Mouse (Mus musculus) kidney, postnatal 0 days (tissue): ENCODE data around the gene Itga9. TPM values are rescaled to one million over a fixed set of nuclear protein-coding genes. Genes with fewer than 3 reads are reported as not detected.

Source experiments
- ATAC-seq: fragments of 200-750 bp; cut with Nextera tagmentation; replicated peaks from 2 replicates; pipeline ENCODE4 v1.8.0; 2017; ENCODE audit warnings: low read depth, moderate number of reproducible peaks, moderate TSS enrichment, moderate library complexity; ENCODE audit not compliant: low FRiP score
- DNase-seq: peaks from one replicate; pipeline ENCODE4 v3.0.0-alpha.2; 2016; ENCODE audit warnings: low spot score
- H3K27ac ChIP-seq: fragments of 300-500 bp; sonication (generic); 2 replicates; pipeline ENCODE4 v1.5.1; 2014; ENCODE audit warnings: mild to moderate bottlenecking
- H3K27me3 ChIP-seq: fragments of 300-500 bp; sonication (generic); 2 replicates; pipeline ENCODE4 v1.6.1; 2014; ENCODE audit warnings: low read length, mixed read lengths; ENCODE audit not compliant: insufficient read depth
- H3K36me3 ChIP-seq: fragments of 300-500 bp; sonication (generic); 2 replicates; pipeline ENCODE4 v1.6.1; 2014; ENCODE audit warnings: low read length, mixed read lengths; ENCODE audit not compliant: insufficient read depth
- H3K4me1 ChIP-seq: fragments of 300-500 bp; sonication (generic); replicated peaks from 2 replicates; pipeline ENCODE4 v1.6.1; 2014; ENCODE audit warnings: antibody characterized with exemption, low read length, mixed read lengths; ENCODE audit not compliant: insufficient read depth
- H3K4me2 ChIP-seq: fragments of 300-500 bp; sonication (generic); 2 replicates; pipeline ENCODE4 v1.6.1; 2014; ENCODE audit warnings: mild to moderate bottlenecking, low read length, moderate library complexity, mixed read lengths
- H3K4me3 ChIP-seq: fragments of 300-500 bp; sonication (generic); replicated peaks from 2 replicates; pipeline ENCODE4 v1.5.1; 2014; ENCODE audit warnings: low read depth, low read length
- H3K9ac ChIP-seq: fragments of 300-500 bp; sonication (generic); 2 replicates; pipeline ENCODE4 v1.6.1; 2014; ENCODE audit warnings: low read depth, low read length
- H3K9me3 ChIP-seq: fragments of 300-500 bp; sonication (generic); replicated peaks from 2 replicates; pipeline ENCODE4 v1.6.1; 2016; ENCODE audit warnings: low read length, inconsistent platforms, mixed read lengths
- CTCF ChIP-seq: IDR thresholded peaks from 2 replicates; pipeline ENCODE4 v1.5.1; 2016; ENCODE audit warnings: antibody characterized with exemption, low read depth, mild to moderate bottlenecking, moderate library complexity
- WGBS: fragments of 180-500 bp; shearing (Covaris S2); extraction: QIAGEN DNeasy Blood & Tissue Kit; methylation state at CpG from one replicate; pipeline ENCODE4 v1.1.7; 2014; 5-methylcytosine and 5-hydroxymethylcytosine counted together
- polyA plus RNA-seq: library from polyadenylated mRNA; unstranded; fragments of >200 nt; fragmentation: Nextera tagmentation; extraction: Ambion mirVana; gene quantifications from 2 replicates; pipeline ENCODE4 v1.2.1, GENCODE M21; 2015

Gene Itga9
- polyA plus RNA-seq, 1 experiment from 2014 or later, result 23.2 TPM

GRCm38 (mm10) chr9:118662026-118662425 lies 55.5 kb downstream of the Itga9 start:
- Histone ChIP-seq H3K9me3 (no peaks in the 10 kb centered on the region), H3K4me1 (no peaks in the 10 kb centered on the region), H3K4me3 (no peak overlapping the region), H3K36me3 (peaks cover 31% of the 10 kb centered on the region), H3K4me2 (no peak overlapping the region), H3K27ac (no peak overlapping the region), H3K27me3 (no peaks in the 10 kb centered on the region), H3K9ac (no peak overlapping the region)
- 91% methylated on average over 8 of the region's 8 CpGs for WGBS
- no peak for ATAC-seq
- TF ChIP-seq CTCF, result no peak
- no peak for DNase-seq

- Histone ChIP-seq H3K4me3 (no peak overlapping the region), H3K27me3 (no peaks in the 10 kb centered on the region), H3K9me3 (no peaks in the 10 kb centered on the region), H3K4me1 (no peaks in the 10 kb centered on the region), H3K27ac (no peak overlapping the region), H3K36me3 (peaks cover 31% of the 10 kb centered on the region), H3K4me2 (no peak overlapping the region), H3K9ac (no peak overlapping the region)
- no peak for DNase-seq
- no peak for TF ChIP-seq CTCF
- WGBS, result 80% methylated on average over 10 of the region's 10 CpGs
- no peak for ATAC-seq
These were observed 56.0 kb downstream of the Itga9 start for GRCm38 (mm10) chr9:118662476-118662875.

GRCm38 (mm10) chr9:118663938-118664337 lies 57.4 kb downstream of the Itga9 start:
- no peak for DNase-seq
- Histone ChIP-seq H3K4me2 (no peak overlapping the region), H3K4me3 (no peak overlapping the region), H3K9me3 (no peaks in the 10 kb centered on the region), H3K36me3 (peaks cover 31% of the 10 kb centered on the region), H3K4me1 (no peaks in the 10 kb centered on the region), H3K27ac (no peak overlapping the region), H3K9ac (no peak overlapping the region), H3K27me3 (no peaks in the 10 kb centered on the region)
- WGBS, result 79% methylated on average over 6 of the region's 6 CpGs
- ATAC-seq, result no peak
- TF ChIP-seq CTCF, result no peak

GRCm38 (mm10) chr9:118666069-118666468 lies 59.6 kb downstream of the Itga9 start:
- 85% methylated on average over 3 of the region's 3 CpGs for WGBS
- H3K36me3 ChIP-seq, result peaks cover 30% of the 10 kb centered on the region
- no peak for TF ChIP-seq CTCF

GRCm38 (mm10) chr9:118669696-118670095 lies 63.2 kb downstream of the Itga9 start:
- H3K9ac ChIP-seq, result no peak overlapping the region
- WGBS, result 75% methylated on average over 3 of the region's 3 CpGs
- H3K36me3 ChIP-seq, result 0 out of 2 replicates have a peak, but pooled peaks cover 9% of the 10 kb centered on the region
- no peak overlapping the region for H3K4me2 ChIP-seq
- H3K4me3 ChIP-seq, result no peak overlapping the region
- H3K4me1 ChIP-seq, result no peaks in the 10 kb centered on the region
- ATAC-seq (no peak), DNase-seq (no peak)
- no peak for TF ChIP-seq CTCF
- H3K27me3 ChIP-seq, result no peaks in the 10 kb centered on the region
- no peaks in the 10 kb centered on the region for H3K9me3 ChIP-seq
- H3K27ac ChIP-seq, result no peak overlapping the region

More at GRCm38 (mm10) chr9:118666069-118666468, 59.6 kb downstream of the Itga9 start:
- no peaks in the 10 kb centered on the region for H3K4me1 ChIP-seq
- H3K9ac ChIP-seq, result no peak overlapping the region
- no peak overlapping the region for H3K27ac ChIP-seq
- no peaks in the 10 kb centered on the region for H3K9me3 ChIP-seq
- no peak overlapping the region for H3K4me2 ChIP-seq
- no peak for ATAC-seq
- no peak for DNase-seq
- H3K4me3 ChIP-seq, result no peak overlapping the region
- H3K27me3 ChIP-seq, result no peaks in the 10 kb centered on the region

GRCm38 (mm10) chr9:118674277-118674676 lies 67.8 kb downstream of the Itga9 start:
- no peak for ATAC-seq
- no peaks in the 10 kb centered on the region for H3K4me1 ChIP-seq
- WGBS, result 60% methylated on average over 12 of the region's 12 CpGs
- no peaks in the 10 kb centered on the region for H3K9me3 ChIP-seq
- H3K27ac ChIP-seq, result no peak overlapping the region
- no peak overlapping the region for H3K4me3 ChIP-seq
- H3K4me2 ChIP-seq, result no peak overlapping the region
- no peak overlapping the region for H3K9ac ChIP-seq
- H3K27me3 ChIP-seq, result no peaks in the 10 kb centered on the region
- no peak for DNase-seq
- 0 out of 2 replicates have a peak, but pooled peaks cover 9% of the 10 kb centered on the region for H3K36me3 ChIP-seq
- TF ChIP-seq CTCF, result no peak

GRCm38 (mm10) chr9:118674761-118675160 lies 68.3 kb downstream of the Itga9 start:
- no peak overlapping the region for H3K27ac ChIP-seq
- no peak for ATAC-seq
- WGBS, result 91% methylated on average over 22 of the region's 22 CpGs

More at GRCm38 (mm10) chr9:118674761-118675160, 68.3 kb downstream of the Itga9 start:
- Histone ChIP-seq H3K36me3 (0 out of 2 replicates have a peak, but pooled peaks cover 9% of the 10 kb centered on the region), H3K9me3 (no peaks in the 10 kb centered on the region), H3K4me1 (no peaks in the 10 kb centered on the region), H3K4me2 (no peak overlapping the region), H3K9ac (no peak overlapping the region), H3K27me3 (no peaks in the 10 kb centered on the region), H3K4me3 (no peak overlapping the region)
- DNase-seq, result no peak
- TF ChIP-seq CTCF, result no peak
